Mouse (Mus musculus): ENCODE data around the gene Pck2. TPM values are rescaled to one million over a fixed set of nuclear protein-coding genes. Genes with fewer than 3 reads are reported as not detected.

Pck2 gene
- 10 to 100 TPM; 43.7 to 67.2 TPM for polyA plus RNA-seq (2012; fragmentation: generic; extraction: Trizol)

DNA sequence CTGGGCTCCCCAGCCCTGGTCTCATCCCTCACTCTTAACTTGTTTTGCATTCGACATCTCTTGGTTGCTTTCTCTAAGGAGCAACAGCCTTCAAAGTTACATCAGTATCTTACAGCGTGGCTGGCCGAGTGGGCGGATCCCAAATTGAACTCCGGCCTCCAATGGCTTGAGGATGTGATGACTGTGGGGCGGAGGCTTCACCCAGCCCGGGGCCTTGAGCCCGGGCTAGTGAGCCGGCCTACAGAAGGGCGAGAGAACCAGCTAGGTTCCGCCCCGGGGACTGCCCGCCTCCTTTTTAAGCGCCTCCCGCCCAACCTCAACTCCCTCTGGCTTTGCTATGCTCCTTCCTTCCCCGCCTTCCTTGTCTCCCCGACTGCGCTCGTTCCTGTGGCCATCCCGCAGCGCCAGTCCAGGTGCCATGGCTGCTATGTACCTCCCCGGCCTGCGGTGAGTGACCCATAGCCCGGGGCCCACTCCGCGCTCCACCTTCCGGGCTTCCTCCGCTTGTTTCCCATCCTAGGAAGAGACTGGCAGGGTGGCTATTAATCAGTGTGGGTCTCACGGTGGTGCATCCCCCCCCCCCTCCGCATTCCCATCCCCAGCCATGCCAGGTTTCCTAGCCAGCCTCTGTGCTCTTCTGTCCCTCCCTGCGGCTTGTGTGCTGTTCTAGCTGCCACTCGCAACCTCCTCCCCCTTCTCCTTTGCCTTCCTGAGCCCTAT, at the start of gene Pck2:
Gene Pck2 (plus strand): TSS at position 200 of the 720 bp plus-strand sequence.

GRCm38 (mm10) chr14:55490361-55491201, 49.5 kb upstream of the Pck2 start, which contains the start of gene Carmil3:
Gene Carmil3 (plus strand): TSS chr14:55490651.

GRCm38 (mm10) chr14:55510125-55510731, 29.8 kb upstream of the Pck2 start, which contains the start of gene Cpne6:
Gene Cpne6 (plus strand): TSS chr14:55510445.

GRCm38 (mm10) chr14:55524785-55525184, 15.3 kb upstream of the Pck2 start, which contains the start of gene Nrl:
Gene Nrl (minus strand): TSS chr14:55524981.

GRCm38 (mm10) chr14:55559799-55560201, 19.7 kb downstream of the Pck2 start, which contains the start of gene Dcaf11:
Gene Dcaf11 (plus strand): TSS chr14:55560006.

GRCm38 (mm10) chr14:55560202-55561073, 20.4 kb downstream of the Pck2 start, which contains the start of gene A730061H03Rik:
Gene A730061H03Rik (minus strand): TSS chr14:55560406.

DNA sequence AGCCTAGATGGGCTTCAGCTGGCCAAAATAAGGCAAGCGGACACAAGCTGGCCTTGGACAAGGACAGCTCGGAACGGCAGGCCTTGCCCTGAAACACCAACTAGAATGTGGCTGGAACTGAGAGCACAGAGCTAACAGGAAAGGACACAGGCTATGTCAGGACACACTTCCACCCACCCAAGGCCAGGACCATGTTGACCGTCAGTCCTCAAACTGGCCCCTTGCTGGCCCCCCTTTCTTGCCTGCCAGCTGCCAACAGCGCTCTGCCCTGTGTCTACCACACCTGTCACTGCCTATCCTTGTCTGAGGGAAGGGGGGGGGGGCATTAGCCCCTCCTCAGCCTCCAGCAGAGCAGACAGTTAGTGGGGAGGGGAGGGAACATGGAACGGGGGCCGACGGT, 35.2 kb downstream of the Pck2 start, which contains the start of gene Fitm1:
Gene Fitm1 (plus strand): TSS at position 316 of the 400 bp plus-strand sequence.

GRCm38 (mm10) chr14:55577871-55578667, 38.0 kb downstream of the Pck2 start, which contains the start of gene Psme1:
Gene Psme1 (plus strand): TSS chr14:55578123.

DNA sequence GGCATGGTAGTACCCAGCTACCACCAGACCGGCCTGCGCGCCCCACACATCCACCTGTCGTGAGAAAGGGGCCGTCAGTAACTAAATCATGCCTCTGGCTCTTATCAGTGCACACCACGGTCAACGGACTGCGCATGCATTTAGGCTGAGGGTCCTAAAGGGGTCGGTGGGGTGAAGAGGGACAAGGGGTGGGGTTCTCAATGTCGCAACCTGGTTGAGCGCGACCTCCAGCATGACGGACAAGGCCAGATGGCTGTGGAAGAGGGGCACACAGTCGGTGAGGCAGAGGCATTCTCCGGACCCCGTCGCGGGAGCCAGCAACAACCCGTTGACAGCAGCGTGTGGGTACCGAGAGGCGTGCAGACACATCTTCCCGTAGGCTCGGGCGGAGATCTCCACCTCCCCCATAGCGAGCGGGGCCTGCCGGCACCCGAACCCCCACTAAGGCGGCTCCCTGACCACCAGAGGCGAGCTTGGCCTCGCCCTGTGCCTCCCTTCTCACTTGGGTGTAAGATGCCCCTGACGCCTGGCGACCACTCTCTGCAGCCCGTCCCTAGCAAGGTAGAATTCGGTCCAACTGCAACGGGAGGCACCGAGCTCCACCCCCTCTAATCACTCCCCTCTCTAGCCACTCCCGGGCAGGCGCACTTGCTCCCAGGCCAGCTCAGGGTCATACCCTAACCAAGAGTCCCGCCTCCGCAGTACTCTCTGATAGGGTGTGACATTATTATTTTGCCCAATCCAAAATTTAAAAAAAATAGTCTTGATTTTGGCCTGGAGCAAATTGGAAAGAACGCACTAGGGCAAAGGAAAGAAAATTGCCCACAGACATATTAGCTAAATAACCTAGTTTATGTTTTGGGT, 44.9 kb downstream of the Pck2 start, which contains the start of gene Emc9:
Gene Emc9 (minus strand): TSS at position 601 of the 864 bp plus-strand sequence.

DNA sequence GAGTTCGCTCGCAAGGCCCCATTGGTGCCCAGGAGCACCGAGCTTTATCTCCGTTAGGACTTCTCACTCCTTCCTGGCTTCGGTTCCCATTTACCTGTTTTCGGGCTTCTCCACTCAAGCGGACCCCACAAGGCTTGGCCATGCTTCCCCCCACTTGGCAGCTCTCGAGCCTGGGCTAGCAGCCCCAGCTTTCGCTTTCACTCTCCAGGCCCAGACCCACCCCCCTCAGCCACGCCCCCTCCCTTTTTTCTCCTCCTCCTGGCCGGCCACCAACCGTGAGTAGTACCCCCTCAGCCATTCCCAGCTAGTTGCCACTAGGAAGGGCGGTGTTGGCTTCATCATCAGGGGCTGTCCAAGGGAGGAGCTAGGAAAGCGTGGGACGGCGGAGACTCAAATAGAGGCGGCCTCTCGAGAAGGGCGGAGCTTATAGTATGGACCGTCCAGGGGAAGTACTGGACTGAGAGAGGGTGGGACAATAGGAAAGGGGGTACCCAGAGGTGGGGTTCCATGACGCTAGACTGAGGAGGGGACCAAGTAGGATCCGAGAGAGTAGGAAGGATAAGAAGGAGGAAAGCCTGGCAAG, 50.8 kb downstream of the Pck2 start, which contains the start of gene Psme2:
Gene Psme2 (minus strand): TSS at position 366 of the 583 bp plus-strand sequence.

DNA sequence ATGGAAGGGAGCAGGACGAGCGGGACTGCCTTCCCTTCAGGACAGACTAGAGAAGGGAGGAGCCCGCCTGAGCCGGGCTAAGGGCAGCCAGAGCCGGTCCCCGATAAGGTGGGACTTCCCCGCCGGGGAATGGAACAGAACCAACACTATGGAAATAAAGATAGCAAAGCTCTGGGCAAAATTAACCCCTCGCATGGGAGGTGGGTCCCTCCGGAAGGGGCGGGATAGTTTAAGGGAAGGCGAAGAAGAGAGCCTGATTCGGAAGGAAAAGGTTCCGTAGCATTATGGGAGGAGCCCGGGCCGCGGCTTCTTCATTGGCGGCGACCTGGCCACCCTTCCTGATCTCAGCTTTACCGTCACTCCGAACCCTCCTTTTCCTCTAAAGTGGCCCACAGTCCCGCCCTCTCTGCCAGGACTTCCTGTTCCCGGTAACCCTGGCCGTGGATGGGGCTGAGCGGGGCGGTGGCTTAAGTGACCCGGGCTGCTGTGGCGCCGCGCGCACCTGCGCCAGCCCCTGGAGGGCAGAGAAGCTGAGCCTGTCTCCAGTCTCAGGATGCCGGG, 51.3 kb downstream of the Pck2 start, which contains the start of gene Rnf31:
Gene Rnf31 (plus strand): TSS at position 378 of the 561 bp plus-strand sequence.

Other genes starting within 250 kb of the Pck2 start
- 10 to 100 TPM; 26.9 to 60.5 TPM for gene Dhrs4, start 61.5 kb upstream of the Pck2 start, polyA plus RNA-seq (2012; fragmentation: generic; extraction: Trizol)
- under 1 TPM; 0.02 to 0.26 TPM for gene Carmil3, start 49.6 kb upstream of the Pck2 start, polyA plus RNA-seq (2012; fragmentation: generic; extraction: Trizol)
- gene Cpne6, start 29.8 kb upstream of the Pck2 start, polyA plus RNA-seq (2012; fragmentation: generic; extraction: Trizol) = not detected
- gene Nrl, start 15.3 kb upstream of the Pck2 start, polyA plus RNA-seq (2012; fragmentation: generic; extraction: Trizol) = under 1 TPM in 1 of 2 experiments, not detected in 1; 0.01 TPM
- 10 to 100 TPM; 16.2 to 34.9 TPM for gene Dcaf11, start 19.7 kb downstream of the Pck2 start, polyA plus RNA-seq (2012; fragmentation: generic; extraction: Trizol)
- gene A730061H03Rik, start 20.1 kb downstream of the Pck2 start, polyA plus RNA-seq (2012; fragmentation: generic; extraction: Trizol) = under 1 TPM; 0.21 to 0.70 TPM
- not detected for gene Fitm1, start 35.4 kb downstream of the Pck2 start, polyA plus RNA-seq (2012; fragmentation: generic; extraction: Trizol)
- 100 to 1,000 TPM; 148 to 216 TPM for gene Psme1, start 37.9 kb downstream of the Pck2 start, polyA plus RNA-seq (2012; fragmentation: generic; extraction: Trizol)
- gene Emc9, start 45.0 kb downstream of the Pck2 start, polyA plus RNA-seq (2012; fragmentation: generic; extraction: Trizol) = 10 to 100 TPM in 1 of 2 experiments, 1 to 10 TPM in 1; 6.1 to 11.5 TPM
- gene Psme2, start 50.8 kb downstream of the Pck2 start, polyA plus RNA-seq (2012; fragmentation: generic; extraction: Trizol) = 100 to 1,000 TPM; 139 to 336 TPM
- 10 to 100 TPM; 18.0 to 18.4 TPM for gene Rnf31, start 51.4 kb downstream of the Pck2 start, polyA plus RNA-seq (2012; fragmentation: generic; extraction: Trizol)
- gene Irf9, start 63.3 kb downstream of the Pck2 start, polyA plus RNA-seq (2012; fragmentation: generic; extraction: Trizol) = 10 to 100 TPM in 1 of 2 experiments, 1 to 10 TPM in 1; 1.0 to 22.0 TPM
- not detected for gene Rec8, start 77.8 kb downstream of the Pck2 start, polyA plus RNA-seq (2012; fragmentation: generic; extraction: Trizol)
- gene Ipo4, start 95.7 kb downstream of the Pck2 start, polyA plus RNA-seq (2012; fragmentation: generic; extraction: Trizol) = 100 to 1,000 TPM in 1 of 2 experiments, 10 to 100 TPM in 1; 83.9 to 139 TPM
- gene Gm49378, start 97.6 kb downstream of the Pck2 start, polyA plus RNA-seq (2012; fragmentation: generic; extraction: Trizol) = under 1 TPM; 0.04 to 0.05 TPM
- 10 to 100 TPM; 25.9 to 65.1 TPM for gene Tm9sf1, start 103.5 kb downstream of the Pck2 start, polyA plus RNA-seq (2012; fragmentation: generic; extraction: Trizol)
- gene Tssk4, start 109.9 kb downstream of the Pck2 start, polyA plus RNA-seq (2012; fragmentation: generic; extraction: Trizol) = 1 to 10 TPM in 1 of 2 experiments, under 1 TPM in 1; 0.29 to 1.1 TPM
- 10 to 100 TPM in 1 of 2 experiments, 1 to 10 TPM in 1; 9.1 to 23.8 TPM for gene Mdp1, start 120.2 kb downstream of the Pck2 start, polyA plus RNA-seq (2012; fragmentation: generic; extraction: Trizol)
- gene Gmpr2, start 131.7 kb downstream of the Pck2 start, polyA plus RNA-seq (2012; fragmentation: generic; extraction: Trizol) = 10 to 100 TPM in 1 of 2 experiments, 1 to 10 TPM in 1; 5.5 to 13.1 TPM
- gene Nedd8, start 131.9 kb downstream of the Pck2 start, polyA plus RNA-seq (2012; fragmentation: generic; extraction: Trizol) = 100 to 1,000 TPM; 239 to 456 TPM
- 10 to 100 TPM in 1 of 2 experiments, 1 to 10 TPM in 1; 9.3 to 11.8 TPM for gene Tinf2, start 141.6 kb downstream of the Pck2 start, polyA plus RNA-seq (2012; fragmentation: generic; extraction: Trizol)
- under 1 TPM; 0.01 to 0.08 TPM for gene Tgm1, start 173.7 kb downstream of the Pck2 start, polyA plus RNA-seq (2012; fragmentation: generic; extraction: Trizol)
- gene Rabggta, start 182.0 kb downstream of the Pck2 start, polyA plus RNA-seq (2012; fragmentation: generic; extraction: Trizol) = 10 to 100 TPM in 1 of 2 experiments, 1 to 10 TPM in 1; 8.2 to 12.8 TPM
- gene Dhrs1, start 205.4 kb downstream of the Pck2 start, polyA plus RNA-seq (2012; fragmentation: generic; extraction: Trizol) = 10 to 100 TPM; 46.0 to 89.8 TPM
- 10 to 100 TPM; 15.2 to 35.9 TPM for gene Nop9, start 205.4 kb downstream of the Pck2 start, polyA plus RNA-seq (2012; fragmentation: generic; extraction: Trizol)
- 1 to 10 TPM in 1 of 2 experiments, under 1 TPM in 1; 0.11 to 3.7 TPM for gene Cideb, start 218.2 kb downstream of the Pck2 start, polyA plus RNA-seq (2012; fragmentation: generic; extraction: Trizol)
- gene Ltb4r2, start 221.2 kb downstream of the Pck2 start, polyA plus RNA-seq (2012; fragmentation: generic; extraction: Trizol) = under 1 TPM; 0.02 to 0.05 TPM
- under 1 TPM in 1 of 2 experiments, not detected in 1; 0.04 TPM for gene Ltb4r1, start 225.7 kb downstream of the Pck2 start, polyA plus RNA-seq (2012; fragmentation: generic; extraction: Trizol)
- gene Adcy4, start 243.8 kb downstream of the Pck2 start, polyA plus RNA-seq (2012; fragmentation: generic; extraction: Trizol) = not detected
- 1 to 10 TPM; 3.8 to 4.1 TPM for gene Ripk3, start 248.6 kb downstream of the Pck2 start, polyA plus RNA-seq (2012; fragmentation: generic; extraction: Trizol)